Mouse (Mus musculus): Measurements from ENCODE around the gene Pdlim4.

Gene Pdlim4

DNA sequence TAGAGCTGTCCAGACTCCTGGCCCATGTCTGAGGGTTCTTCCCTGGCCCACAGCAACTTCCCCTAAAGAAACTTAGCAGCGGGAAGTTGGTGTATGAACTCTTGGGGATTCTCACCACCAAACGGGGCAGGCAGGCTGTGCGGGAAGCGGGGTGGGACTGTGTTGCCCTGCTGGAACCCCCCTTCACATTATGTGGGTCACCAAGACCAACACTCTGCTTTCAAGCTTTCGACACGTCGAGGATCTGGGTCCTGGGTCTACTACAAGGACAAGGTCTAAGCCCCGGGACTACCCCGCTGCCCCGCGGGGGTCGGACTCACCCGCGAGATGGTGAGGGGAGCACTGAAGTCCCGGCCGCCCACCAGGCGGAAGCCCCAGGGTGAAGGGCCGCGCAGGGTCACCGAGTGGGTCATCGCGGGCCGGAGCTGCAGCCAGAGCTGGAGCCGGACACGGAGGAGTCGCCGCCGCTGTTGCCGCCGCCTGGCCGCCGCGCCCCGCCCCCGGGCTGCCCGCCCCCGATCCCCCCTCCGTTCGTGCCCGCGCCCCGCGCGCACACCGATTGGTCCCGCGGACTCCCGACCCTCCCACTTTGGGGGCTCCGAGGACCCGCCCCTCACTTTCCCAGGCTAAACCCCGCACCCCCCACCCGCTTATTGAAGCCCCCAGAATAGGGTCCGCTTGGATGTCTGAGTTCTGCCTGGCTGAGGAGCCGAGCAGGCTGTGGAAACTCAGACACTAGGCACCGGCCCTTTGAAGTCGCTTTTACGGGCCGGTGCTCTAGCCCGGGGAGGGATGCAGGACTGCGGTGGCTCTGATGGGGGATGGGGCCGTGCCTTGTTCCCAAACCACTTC, at the start of gene Pdlim4:
Pdlim4 (minus strand) TSS at position 495 of the 852 bp plus-strand sequence.
- DNase-seq: peak; percentile 45 to 55

DNA sequence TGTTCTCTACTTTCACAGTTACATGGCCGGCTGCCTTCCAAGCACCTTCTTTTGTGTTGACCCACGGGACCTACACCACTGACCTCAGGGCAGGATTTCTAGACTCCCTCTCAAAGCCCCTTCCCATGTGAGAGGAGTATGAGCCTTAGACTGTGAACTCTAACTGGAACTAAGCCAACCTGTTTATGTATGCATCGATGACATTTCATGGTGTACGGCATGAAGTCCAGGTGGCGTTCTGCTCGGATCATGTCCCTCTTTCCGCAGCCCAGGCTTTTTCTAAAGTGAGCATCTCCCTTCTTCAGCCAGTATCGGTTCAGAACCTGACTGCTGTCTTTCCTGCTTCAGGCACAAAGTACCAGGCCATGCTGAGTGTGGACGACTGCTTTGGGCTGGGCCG, 48.3 kb upstream of the Pdlim4 start:
- no peak for DNase-seq

DNA sequence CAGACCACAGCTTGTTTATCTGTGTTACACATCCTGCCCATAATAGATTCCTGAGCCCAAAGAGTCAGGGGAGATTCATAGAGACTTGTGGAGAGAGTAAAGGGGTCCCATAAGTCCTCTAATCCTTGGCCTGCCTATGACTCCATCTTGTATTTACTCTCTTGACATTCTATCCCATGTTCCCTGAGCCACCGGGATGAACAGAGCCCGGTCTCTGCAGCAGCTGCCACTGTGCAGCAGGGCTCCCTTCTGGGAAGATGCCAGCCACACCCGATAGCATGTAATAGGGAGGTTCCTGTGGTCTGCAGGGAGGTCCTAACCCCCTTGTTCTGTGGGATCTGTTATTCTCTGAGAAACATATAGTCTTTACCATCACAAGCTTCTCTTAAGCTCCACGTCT, 47.6 kb upstream of the Pdlim4 start:
- peak in 1 of 2 experiments; percentile 18 for DNase-seq

DNA sequence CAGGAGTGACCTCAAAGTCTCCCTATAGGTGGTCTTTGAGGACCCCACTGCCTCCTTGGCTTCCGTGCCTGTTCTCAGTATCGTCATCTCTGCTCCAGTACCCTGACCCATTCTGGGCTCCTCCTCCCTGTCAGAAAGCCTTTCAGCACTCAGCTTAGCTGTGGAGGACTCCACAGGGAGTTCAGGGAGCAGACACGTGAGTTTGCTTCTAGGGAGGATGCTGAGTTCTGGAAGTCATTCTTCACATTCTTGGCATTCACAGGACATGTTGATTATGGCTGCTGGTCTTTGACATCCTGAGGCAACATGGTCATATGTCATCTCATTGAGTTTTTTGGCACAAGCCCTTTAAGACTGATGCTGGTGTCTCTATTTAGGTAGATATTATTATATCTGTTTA, 47.1 kb upstream of the Pdlim4 start:
- peak in 1 of 2 experiments; percentile 8 for DNase-seq

DNA sequence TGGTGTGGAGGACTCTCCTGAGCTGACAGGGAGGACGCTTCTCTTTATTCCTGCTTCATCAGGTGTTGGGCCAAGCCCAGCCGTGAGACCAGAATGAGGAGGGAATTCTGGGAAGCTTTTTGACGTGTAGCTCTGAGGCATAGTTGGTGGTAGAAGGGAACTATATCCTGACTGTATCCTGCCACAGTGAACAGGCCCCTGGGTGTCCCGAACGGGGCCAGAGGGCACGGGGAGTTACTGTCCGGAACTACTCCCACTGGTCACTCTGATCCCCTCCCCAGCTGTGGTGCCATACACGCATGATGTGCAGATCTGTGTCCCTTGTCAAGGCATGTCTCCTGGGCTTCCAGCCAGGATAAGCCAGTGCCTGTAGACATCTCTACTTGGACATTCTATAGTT, 46.5 kb upstream of the Pdlim4 start:
- peak in 1 of 2 experiments; percentile 22 for DNase-seq

DNA sequence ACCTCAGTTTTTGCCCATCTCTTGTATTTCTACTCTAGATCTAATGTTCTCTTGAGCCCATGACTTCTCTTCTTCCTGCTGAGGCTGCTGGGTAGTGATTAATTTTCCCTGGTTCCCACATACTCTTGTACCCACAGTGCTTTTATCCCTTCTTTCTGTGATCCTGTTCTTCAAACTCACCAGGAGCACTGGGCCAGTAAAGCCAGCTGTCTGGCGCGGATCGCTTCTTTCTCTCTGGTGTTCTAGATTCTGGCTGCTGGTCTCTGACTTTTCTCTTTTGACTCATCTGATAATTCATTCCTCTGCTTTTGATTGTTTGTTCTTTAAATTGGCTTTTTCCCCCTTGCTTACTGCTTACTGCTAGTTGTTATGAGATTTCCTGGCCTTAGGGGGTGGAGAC, 45.9 kb upstream of the Pdlim4 start:
- DNase-seq: peak in 1 of 2 experiments; percentile 7

DNA sequence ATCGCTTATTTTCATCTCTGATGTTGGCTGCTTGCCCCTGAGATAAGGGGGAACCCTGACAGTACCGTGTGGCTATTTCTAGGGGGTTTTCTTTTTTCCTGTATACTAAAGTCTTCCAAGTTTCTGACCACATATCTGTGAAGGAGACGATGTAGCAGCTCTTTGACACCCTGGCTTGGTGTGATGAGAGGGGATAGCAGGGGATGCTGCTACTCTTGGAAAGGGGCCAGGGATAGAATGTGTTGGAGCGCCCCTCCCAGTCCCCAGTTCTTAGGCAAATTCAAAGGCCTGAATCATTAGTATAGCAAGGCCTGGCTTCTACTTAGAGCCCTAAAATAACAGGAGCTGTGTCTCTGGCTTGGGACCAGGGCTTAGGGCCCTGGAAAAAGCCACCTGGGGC, 44.5 kb upstream of the Pdlim4 start:
- peak in 1 of 2 experiments; percentile 30 for DNase-seq

DNA sequence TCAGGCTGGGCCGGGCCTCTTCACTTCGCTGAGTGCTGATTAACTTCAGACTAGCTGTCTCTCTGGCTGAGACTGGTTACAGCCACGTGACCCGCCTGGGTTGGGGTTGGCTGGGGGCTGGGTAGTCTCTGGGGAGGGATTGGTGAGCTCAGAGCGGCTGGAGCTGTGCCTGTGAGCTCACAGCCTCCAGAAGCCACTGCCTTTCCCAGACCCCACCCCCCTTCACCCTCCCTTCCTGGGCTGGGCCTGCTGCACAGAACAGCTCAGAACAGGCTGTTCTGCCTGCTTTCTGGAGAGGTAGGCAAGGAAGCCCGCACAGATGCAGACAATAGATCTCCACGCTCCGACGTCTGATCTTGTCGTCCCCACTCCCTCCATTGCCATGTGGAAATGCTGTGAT, 44.1 kb upstream of the Pdlim4 start:
- peak; percentile 89 to 95 for DNase-seq

DNA sequence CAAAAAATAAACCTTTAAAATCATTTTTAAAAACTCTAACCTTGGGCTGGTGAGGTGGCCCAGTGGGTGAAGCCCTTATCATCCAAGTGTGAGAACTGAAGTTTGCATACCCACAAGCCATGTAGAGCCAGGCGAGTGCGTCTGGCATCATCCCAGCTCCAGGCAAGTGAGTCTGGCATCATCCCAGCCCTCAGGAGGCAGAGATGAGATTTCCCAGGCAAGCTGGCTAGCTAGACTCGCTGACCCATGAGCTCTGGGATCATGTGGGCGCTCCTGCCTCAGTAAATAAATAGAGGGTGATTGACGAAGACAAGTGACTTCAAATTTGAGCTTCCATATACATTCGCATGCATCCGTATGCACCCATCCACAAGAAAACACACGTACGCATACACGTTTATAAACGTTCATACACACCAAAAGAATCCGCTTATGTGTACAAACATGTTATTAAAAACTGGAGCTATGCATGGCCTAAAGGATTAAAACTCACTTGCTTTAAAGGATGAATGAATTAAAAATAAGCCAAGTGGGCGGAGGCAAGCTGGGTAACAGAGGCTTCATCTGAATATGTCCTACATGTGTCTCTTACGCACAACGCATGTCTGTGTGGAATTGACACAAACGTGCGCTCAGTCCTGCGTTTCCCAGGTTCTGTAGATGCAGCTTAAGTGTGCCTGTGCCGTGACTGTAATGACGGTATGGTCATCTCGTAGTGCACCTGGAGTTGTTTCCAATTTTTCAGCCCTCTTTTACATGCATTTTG, 43.3 kb upstream of the Pdlim4 start:
- peak; percentile 38 to 61 for DNase-seq

DNA sequence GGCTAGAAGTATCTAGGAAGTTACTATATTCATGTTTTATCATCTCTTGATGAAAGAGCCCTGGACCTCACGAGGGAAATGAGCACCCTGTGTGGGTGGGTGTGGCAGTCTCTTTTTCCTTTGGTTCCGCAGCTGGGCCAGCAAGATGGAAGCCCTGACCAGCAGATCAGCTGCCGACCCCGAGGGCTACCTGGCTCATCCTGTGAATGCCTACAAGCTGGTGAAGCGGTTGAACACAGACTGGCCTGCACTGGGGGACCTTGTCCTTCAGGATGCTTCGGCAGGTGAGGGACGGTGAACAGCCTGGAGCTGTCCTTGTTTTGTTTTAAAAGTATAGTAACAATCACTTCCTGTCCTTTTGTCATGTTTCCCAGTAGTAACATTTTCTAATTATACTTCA, 42.5 kb upstream of the Pdlim4 start:
- DNase-seq: peak in 1 of 2 experiments; percentile 18

DNA sequence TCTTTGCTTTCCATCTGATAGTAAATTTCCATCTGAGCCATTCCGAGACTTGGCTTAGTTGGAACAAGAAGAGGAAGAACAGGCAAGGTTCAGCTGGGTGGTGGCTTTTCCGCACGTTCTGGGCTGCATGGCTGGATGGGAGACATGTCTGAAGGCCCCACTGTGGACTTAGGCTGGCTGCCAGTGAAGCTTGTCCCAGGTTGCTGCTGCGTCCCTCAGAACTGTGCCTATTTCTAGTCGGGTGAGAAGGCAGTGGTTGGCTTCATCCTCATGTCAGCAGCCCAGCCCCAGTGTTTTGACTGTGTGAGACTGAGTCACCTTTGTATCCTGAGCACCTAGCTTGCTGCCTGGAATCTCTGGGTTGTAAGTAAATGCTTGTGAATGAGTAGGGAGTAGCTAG, 40.1 kb upstream of the Pdlim4 start:
- DNase-seq: peak in 1 of 2 experiments; percentile 41

DNA sequence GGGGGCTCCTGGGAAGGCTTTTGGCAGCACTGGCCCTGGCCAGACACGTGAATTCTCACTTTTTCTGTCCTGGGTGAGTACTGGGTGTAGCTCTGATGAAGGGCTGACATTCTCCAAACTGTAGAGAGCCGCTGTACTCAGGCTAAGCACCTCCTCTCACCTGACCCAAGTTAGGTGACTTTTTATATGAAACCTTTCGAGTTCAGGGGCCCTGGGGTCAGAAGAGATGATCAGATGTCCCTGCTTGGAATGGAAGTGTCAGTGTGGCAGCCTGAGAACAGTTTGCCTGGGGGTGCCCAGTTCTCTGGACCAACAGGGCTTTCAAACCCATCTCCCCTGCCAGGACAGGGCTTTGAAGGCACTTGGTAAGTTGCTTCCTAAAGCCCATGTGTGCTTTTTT, 39.3 kb upstream of the Pdlim4 start:
- DNase-seq: peak in 1 of 2 experiments; percentile 17

DNA sequence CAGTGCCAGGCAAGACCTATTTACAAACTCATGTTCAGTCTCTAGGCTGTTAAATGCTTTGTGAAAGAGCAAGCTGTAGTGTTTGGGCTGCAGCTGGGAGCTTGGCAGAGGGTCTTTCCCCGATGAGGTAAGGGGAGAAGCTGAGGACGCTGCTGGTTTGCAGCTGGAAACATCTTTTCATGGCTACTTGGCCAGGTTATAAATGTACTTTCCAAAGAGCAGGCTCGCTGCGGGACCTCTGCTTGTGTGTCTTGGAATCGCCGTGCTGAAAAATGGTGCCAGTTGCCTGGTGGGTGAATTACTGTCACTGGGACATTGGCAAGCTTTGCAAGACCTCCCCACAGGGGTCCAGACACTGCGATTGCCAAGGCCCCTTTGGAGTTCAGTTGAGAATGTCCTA, 38.4 kb upstream of the Pdlim4 start:
- peak in 1 of 2 experiments; percentile 32 for DNase-seq

DNA sequence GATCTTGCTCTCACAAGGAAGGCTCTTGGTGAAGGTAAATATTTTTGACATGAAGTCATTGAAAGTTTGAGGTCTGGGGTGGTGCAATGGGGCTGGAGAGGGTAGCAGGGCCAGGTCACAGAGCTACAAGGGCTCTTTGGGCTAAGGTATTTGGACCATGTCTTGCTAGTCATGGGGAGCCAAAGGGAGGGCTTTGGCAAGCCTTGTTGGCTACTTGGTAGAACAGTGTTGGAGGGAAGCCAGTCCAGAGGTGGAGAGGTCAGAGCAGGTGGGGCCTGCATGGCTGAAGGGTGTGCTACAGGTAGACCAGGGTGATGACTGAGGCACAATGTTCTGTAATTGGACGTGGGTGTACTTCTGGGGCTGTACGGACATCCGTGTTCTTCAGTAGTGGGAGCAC, 37.9 kb upstream of the Pdlim4 start:
- peak; percentile 61 to 76 for DNase-seq

DNA sequence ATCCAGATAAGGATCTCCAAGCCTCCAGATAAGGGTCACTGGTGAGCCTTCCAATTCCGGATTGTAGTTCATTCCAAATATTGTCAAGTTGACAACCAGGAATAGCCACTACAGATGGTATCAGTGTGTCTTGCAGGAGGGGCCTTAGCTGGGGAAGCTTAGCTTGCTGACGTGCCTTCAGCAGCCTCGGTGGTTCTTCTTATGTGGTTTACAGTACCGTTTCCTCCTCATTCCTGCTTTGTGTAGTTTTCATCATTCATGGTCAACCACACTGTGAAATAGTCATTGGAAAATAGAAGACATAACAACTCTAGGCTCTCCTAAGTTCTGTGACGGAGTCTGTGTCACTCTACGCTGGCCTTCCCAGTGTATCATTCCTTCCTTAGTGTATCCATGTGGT, 36.2 kb upstream of the Pdlim4 start:
- DNase-seq: no peak

DNA sequence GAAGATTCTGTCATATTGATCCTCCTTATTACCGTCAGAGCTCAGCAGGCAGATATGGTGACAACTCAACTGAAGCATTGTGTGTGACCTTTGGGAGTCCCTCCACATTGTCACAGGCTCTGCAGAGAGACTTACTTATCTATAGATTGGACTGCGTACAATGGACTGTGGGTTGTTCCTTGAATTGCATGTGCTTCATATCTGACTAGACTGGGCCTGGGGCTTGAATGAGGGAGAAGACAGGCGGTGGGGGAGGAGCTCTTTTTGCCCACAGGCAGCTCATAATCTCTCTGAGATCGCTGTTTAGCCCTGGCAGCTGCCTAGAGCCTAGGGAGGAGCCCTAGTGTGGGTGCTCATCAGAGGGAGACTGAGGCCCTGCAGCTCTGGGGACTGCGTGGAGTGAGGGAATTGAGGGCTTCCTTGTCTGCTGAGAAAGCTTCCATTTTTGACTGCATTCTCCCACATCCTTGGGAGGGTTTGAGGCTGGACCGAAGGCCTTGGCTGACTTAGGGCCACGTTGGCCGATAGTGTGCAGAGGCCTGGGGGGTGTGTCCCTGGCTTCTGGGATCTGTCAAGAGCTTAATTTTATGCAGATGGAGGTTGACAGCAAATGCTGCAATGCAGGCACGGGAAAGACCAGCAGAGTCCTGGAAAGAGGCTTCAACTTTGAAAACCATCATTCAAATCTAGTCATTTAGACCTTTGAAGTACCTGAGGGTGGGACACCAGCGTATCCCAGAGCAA, 34.1 kb upstream of the Pdlim4 start:
- peak in 1 of 2 experiments; percentile 17 for DNase-seq

DNA sequence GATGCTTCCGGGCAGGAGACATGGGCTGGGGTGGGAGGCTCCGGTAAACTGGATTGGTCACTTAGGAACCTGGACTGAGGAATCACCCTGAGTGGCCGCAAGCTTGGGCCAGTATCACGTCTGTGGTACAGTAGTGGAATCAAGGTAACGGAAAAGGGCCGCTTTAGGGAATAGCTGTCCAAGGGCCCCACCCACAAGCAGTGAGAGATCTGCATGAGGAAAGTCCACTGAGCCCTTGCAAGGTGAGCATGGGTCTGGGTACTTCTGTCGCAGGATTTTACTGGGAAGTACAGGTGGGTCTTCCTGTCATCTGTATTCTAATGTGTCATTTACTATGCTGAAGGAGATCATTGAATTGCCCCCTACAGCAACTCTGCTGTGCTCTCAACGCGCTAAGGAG, 32.9 kb upstream of the Pdlim4 start:
- no peak for DNase-seq

DNA sequence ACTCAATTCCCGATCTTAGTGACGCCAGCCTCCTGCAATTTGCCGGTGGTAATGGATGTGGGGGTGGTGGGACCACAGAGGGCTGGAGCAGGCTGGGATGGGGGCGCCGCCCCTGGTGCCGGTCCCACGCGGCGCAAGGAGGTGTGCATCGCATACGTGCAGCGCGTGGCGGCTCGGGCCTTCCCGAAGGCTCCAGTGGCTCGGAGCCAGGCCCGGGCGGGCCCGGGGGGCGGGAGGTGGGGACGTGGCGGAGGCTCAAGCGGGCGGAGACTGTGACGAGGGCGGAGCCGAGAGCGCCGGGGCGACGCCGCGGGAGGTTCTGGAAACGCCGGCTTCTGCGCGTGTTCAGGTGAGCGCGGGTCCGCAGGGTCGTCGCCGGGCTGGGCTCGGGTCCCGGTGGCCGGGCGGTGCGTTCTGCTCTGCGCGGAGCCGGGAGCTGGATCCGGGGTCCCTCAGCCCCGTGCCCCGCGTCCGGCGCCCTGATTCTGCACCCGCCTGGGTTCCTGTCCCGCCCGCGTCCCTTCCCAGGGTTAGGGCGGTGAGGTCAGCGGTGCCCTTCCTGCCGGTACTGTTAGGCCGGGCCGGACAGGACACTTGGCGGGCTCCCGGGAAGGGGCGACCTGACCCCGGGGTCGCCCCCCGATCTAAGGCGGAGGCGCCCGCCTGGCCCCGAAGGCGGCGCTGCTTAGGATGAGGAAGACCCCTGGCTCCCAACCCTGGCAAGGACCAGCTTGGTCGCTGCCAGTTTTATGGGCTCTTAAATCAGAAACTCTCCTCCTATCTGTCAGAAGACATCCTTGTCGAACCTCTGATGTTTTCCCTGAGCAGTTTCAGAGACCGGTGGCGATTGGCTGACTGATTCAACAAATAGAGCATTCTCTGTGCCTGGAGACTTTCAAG, 32.1 kb upstream of the Pdlim4 start:
- peak; percentile 80 to 81 for DNase-seq

DNA sequence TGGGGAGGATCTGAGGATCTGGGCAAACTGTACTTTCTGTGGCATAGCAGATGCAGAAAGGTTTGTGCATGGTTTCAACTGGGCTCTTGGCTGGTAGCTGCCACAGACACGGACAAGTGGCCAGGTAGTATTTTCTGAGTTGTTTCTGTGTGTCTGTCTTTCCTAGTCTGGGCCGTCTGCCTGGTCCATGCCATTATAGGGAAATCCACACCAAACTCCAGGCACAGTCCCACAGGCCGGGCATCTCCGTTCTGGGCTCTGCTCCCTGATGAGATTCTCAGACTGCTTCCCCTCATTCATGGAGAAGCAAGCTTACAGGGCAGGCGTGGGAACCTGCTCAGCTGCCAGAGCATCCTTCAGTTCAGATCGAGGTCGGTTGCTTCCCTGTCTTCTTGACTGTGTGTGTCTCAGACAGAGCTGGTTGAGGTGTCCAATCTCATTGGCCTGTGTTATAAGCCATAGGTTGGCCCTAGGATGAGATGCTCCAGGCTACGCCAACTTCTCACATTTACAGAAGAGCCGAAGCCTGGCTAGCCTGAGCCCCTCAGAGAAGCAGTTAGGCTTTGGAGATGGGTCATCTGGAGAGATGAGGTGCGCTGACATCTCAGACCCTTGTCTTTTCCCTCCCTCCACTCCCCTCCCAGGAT, 31.4 kb upstream of the Pdlim4 start, which contains the start of gene P4ha2:
P4ha2 (plus strand) TSS at position 51 of the 647 bp plus-strand sequence.
- DNase-seq: no peak

DNA sequence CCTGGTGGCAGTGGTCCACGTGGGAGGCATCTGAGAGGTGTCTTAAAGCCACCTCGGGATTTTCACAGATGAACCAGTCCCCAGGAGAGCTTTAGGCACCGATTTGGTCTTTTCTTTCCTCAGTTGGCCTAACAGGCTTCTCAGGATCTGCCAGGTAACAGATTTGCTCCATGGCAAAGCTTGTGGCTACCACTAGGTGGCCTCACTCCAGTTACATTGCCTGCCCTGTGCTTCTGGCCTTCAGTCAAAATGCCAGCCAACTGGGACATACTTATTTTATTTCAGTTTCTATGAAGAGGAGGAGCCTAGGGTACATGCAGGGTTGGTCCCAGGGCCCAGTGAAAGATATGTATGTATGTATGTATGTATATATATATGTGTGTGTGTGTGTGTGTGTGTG, 24.2 kb upstream of the Pdlim4 start:
- DNase-seq: peak; percentile 49 to 64

DNA sequence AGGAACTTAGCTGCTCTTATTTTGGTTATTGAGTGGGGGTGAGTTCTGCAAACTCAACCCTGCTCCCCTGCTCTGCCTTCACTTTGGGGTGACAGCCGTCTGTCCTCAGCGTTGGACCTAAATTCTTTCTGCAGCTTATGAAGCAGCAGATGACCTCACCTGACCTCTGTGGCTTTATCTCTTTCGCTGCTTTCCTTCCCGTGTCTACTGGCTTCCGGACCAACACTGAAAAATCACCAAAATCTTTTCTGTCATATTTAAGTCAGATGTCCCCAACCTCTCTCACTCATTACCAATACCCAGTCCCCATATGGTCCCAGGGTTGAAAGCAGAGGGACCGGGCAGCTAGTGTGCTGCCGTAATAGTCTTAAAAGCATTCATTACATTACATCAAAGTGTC, 23.4 kb upstream of the Pdlim4 start:
- no peak for DNase-seq

Data from lung, postnatal 4 days (tissue).